Mouse (Mus musculus): Measurements from ENCODE around the gene Ap1g2.

The Ap1g2 gene

DNA sequence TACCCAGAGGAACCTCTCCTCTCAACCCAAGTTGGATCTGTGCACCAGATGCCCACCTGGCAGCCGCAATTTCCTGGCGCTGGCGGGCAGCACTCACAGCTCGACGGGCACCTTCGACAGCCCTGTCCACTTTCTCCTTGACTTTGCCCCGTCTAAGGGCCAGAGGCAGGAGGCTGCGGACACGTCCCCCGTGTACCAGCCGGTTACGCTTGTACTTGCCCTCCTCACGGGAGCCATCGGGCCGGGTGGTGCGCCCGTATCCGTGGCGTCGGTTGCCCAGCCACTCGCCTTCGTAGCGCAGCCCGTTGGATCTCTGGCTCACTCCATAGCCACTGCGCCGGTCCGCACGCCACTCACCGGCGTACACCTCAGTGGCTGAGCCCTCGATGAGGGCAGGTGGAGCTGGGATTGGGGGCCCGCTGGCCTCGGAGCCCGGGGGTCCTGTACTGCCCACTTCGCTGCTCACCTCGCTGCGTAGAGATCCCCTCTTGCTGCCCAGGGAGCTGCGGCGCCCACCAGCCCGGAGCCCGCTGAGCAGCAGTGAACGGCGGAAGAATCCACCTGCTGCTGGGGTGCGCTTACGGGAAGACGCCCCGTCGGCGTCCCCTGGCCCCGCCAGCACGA lies 7.1 kb upstream of the Ap1g2 start:
- peak; percentile 63 for DNase-seq

DNA sequence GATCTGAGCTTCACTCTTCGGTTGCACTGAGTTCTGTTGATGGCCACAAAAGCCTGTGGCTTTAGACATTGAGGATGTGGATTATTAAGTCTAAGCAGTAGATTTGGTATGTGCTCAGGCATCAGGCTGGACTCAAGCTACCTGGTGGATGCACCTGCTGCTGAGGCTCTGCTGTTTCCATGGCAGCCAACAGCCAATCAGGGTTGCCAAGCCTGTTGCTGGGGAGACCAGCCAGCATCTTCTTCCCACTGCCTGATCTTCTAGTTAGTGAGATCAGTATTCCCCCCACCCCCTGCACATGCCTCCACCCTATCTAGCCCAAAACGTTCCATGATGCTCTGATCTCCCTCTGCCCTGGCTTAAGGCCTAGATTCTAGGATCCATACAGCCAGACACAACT lies 5.3 kb upstream of the Ap1g2 start:
- peak; percentile 74 for DNase-seq

DNA sequence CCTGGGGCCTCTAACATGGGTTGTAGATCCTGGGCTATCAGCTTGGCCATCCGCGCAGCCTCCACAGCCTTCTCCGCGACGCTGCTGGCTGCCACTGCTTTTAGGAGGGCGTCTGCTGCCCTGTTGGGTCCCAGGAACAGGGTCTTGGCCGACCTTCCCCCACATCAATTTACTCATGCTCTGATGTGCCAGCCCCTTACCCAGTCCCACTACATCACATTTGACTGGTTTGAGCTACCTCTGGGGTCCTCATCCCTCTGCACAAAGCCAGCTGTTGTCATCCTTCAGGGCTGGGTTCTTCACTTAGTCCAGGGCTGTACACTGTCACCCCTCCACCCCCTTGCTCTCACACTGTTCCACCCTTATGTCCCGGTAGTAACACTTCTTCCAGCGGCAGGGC lies 3.7 kb upstream of the Ap1g2 start:
- peak; percentile 57 for DNase-seq

DNA sequence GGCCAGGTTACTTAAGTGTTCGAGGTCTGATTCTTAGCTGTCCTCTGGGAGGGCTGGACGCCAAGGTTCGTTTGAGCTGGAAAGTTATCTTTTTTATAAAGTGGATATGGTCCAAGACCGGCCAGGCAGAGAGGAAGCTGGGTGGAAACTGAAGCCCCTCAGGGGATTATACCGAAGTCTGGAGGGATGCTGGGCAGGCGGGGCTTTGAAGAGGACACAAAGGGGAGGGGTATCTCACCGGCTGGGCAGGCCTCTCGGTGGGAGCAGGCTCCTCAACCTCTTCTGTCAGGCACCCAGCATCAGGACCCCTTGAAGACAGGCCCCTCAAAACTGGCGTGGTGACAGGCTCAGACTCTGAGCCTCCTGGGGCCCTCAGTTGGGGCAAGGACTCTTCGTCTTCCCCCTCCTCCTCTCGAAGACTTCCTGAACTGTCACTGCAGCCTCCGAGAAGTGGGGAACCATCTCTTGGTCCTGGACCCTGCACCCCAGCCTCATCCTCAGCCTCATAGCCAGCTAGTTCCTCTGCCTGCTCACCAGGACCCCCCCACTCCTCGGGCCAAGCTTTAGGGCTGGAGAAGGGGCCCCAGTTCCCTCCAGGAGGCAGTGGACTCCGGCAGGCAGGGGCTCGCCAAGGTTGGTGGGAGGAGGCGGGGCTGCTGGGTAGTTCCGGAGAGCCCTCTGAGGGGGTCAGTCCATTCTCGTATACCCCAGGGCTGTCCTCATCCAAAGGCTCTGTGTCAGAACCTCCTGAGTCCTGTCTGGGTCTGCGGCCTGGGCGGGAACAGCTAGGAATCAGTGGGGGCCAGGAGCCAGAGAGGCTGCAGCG lies 2.9 kb upstream of the Ap1g2 start:
- DNase-seq, result peak; percentile 75

DNA sequence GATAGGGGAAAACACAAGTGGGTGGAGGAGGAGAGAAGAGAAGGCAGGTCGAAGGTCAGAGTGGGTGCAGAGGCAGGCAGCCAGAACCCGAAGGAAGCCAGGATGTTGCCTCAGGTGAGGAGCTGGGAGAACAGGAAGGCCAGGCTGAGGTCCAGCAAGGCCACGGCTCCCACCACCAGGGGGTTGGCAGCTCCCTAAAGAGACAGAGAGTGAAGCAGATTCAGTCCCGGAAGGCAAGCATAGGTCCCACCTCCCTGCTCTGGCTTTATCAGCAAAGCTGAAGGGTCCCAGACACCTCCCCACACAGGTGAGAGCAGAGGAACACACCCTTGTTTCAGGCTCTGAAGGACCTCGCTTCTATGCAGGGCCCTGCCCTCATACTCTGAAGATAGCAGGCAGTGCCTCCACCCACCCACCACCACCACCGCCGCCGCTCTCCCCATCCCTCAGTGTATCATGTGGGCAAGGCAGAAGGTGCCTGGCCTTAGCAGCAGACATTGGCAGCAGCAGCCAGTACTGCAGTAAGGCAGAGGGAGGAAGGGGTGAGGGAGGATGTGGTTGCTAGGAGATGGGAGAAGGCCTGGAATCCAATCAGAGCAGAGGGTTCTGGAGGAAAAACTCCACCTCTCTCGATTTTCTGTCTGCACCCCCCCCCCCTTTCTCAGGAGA lies 1.9 kb upstream of the Ap1g2 start:
- peak; percentile 85 for DNase-seq

DNA sequence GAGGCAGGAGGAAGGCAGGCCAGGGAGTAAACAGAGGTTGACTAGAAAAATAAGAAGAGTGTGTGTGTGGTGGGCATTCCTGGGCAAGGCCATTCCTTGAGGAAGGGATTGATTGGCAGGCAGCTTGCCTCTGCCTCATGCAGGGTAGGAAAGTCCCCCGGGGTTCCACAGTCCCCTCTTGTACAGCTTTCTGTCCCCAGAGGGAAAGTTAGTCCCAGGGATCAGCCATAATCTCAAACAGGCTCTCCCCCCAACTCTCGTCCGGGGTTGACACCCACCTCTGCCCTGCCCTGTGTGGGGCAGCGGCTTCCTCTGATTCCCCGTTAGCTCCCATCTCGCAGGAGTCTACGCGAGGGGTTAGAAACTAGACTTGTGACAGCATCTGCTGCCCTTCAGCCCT lies 597 bp upstream of the Ap1g2 start:
- peak; percentile 57 for DNase-seq

DNA sequence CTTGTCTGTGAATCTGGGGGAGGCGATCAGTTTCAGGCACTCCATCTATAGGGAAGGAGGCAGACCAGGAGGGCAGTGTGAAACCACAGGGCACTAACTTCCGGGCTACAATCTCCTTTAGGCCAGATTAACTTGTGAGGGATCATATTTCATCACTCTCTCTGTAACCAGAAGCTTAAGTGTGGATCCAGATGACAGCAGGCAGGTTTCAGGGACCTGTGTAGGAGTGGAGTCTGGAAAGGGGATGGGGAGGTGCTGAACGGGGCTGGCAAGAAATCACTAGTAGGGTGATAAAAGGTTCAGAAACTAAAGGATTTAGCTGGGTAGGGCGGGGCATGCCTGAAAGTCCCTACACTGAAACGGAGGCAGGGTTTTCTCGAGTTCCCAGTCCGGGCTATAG lies 1.0 kb downstream of the Ap1g2 start:
- DNase-seq, result no peak

DNA sequence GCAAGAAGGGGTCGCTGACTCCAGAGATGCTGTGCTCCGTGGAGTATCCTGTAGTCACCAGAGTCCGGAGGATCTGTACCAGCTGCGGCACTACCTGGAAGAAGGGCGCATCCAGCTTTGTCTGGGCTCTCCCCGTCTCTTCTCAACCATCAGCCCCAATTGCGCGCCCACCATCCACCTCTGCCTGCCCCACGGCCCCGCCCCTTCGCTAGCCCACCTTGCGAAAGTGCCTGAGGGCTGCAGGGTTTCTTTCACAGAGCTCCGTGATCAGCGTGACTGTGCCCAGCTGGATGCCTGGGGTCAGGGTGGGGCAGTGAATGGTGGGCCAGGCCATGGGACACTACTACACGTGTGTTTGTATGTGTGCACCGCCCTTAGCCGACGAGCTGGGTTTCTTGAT lies 2.0 kb downstream of the Ap1g2 start:
- no peak for DNase-seq

DNA sequence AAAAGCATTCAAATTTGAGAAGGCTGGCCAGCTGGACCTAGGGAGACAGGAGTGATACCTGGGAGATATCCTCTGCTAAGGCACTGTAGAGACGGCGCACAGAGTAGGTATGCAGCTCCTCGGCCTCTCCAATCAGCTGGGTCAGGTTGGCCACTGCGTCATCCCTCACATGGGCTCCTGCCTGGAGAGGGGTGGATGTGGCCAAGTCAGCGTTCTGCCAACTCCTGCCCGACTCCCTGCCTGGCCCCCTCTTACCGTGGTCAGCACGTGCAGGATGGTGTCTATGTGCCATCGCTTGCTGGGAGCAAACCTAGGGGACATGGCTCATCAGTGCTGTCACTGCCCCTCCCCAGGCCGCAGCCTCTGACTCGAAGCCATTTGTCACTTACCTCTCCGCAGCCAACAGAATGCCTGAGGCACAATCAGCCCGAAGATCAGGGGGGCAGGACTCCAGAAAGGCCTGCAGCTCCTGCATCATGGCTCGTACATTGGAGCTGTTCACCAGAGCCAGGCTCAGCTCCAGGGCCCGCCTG lies 4.1 kb downstream of the Ap1g2 start:
- DNase-seq, result peak; percentile 69

DNA sequence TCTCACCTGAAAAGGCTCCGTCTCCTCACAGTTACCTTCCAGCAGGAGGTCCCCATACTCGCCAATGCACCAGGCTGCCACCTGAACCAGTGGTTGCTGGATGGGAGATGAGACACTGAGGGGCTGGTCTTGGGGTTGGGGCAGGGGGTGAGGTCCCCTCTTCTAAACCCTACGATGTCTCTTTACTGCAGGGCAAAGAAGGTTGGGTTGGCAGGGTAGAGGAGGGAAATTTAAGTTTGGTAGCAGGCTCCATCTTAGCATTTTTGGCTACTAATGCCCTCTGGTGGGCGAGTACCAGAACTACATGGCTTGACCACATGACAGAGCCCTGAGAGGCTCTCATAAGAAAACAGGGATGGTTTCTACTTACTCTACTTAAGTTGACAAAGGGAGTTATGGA lies 4.8 kb downstream of the Ap1g2 start:
- peak; percentile 73 for DNase-seq

DNA sequence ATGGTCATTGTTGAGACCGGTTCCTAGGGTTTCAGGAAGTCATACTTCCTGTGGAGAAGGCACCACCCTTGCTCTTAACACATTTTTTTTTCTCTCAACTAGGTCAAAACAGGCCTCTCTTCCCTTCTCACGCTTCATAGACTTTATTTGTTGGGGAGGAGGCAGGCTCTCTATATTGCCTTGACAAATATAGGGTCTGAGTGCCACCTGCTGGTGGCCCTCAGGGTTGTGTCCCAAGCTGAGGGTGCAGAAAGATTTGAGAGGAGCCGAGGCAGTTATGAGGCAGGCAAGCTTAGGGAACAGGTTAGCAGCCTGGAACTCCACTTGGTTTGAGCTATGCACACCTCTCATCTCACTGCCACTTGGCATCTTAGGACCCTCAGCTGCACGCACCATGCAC lies 8.3 kb downstream of the Ap1g2 start:
- peak; percentile 48 for DNase-seq

DNA sequence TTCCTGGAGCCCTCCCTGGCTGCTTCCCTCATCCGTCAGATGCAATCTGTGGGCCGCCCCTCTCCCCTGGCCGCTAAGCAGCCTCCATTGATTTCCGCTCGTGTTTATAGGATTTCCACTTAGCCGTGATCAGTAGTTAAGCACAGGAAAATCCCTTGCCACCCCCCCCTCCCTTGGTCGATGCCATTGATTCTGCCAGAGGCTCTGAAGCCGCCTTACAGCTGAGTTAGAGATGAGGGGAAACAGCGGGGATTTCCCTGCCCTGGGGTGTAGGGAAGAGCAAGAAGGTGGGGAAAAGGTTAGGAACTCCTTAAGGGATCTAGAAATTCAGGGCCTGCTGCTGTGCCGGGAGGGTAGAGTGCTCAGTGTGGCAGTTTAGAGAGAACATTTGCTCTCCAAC lies 8.7 kb downstream of the Ap1g2 start:
- no peak for DNase-seq

DNA sequence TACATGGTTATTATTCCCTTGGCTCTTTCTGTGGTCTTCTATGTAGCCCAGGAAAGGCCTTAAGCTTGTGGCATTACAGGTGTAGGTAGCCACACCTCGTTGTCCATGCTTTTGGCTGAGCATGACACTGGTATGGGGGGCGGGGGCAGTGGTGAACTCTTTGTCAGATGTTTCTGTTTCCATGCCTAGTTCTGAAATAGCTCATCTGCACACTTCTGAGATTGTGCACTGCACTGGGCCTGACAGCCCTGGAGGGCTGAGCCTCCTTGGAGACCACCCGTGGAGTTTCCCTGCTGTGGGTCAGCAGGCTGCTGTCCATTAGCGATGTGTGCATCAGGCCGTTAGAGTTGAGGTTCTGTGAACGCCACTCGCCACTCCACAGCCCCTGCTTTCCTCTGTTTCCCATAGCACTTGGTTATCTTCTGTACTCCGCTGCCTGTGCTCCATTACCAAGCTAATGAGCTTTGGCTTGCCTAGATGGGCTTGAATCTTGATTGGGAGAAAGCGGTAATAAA lies 9.8 kb downstream of the Ap1g2 start:
- DNase-seq, result peak; percentile 43

DNA sequence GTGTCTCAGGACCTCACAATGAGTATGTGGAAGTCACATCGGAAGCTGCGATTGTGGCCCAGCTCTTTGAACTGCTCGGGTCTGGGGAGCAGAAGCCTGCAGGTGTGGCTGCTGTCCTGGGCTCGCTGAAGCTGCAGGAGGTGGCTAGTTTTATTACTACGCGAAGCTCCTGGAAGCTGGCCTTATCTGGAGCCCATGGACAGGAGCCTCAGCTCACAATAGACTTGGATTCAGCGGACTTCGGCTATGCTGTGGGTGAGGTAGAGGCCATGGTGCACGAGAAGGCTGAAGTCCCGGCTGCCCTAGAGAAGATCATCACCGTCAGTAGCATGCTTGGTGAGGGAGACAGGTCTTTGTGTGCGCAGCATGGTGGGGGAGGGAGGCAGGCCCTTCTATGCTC lies 10.7 kb downstream of the Ap1g2 start:
- no peak for DNase-seq

DNA sequence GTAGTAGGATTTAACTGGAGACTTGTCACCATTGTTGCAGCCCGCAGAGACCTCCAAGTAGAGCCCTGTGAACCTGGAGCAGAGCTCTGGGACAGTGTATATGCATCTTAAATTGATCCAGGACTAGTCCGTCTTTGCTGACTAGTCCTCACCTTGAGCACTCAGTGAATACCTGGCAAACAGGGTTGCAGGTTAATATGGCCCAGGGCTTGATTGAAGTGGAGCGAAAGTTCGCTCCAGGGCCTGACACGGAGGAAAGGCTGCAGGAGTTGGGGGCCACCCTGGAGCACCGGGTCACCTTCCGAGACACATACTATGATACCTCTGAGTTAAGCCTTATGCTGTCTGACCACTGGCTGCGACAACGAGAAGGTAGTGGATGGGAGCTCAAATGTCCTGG lies 11.1 kb downstream of the Ap1g2 start:
- no peak for DNase-seq

DNA sequence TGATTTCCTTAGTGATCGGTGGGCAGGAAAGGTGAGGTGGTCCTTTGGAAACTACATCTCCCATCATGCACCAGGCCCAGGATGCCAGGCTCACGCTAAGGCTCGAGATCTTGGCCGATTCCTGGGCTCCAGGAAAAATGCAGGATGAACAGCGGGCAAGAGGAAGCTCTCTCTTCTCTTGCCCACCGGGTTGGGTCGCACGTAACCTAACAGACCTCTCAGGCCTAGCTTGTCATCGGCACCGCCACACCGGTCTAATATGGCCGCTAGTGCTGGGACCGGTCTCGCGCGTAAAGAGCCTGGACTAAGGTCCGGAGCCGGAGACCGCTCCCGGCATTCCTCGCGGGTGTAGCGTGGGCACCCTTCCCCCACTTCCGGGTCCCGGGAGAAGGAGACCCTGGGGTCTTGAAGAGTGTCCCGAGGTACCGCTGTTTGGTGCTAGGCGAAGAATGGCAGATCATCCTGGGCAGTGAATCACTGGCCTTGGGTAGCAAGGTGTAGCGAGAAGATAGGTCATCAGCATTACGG lies 11.6 kb downstream of the Ap1g2 start, which contains the start of gene Thtpa:
TSS of gene Thtpa (plus strand) at position 81 of the 528 bp plus-strand sequence.
- DNase-seq, result peak; percentile 82

DNA sequence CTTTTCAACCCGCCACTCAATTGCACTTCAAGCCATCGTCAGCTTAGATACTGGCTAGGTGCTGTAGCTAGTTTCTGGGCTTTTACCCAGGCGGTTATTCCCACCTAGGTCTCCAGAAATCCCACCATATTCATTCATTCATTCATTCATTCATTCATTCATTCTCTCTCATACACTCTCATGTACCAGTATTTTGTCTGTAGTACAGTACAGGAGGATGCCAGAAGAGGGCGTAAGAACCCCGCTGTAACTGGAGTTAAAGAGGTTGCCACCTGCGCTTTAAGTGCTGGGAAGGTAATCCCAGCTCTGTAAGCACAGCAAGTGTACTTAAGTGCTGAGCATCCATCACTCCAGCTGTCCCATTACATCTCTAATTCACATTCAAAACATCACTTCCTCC lies 12.5 kb downstream of the Ap1g2 start:
- DNase-seq, result no peak

DNA sequence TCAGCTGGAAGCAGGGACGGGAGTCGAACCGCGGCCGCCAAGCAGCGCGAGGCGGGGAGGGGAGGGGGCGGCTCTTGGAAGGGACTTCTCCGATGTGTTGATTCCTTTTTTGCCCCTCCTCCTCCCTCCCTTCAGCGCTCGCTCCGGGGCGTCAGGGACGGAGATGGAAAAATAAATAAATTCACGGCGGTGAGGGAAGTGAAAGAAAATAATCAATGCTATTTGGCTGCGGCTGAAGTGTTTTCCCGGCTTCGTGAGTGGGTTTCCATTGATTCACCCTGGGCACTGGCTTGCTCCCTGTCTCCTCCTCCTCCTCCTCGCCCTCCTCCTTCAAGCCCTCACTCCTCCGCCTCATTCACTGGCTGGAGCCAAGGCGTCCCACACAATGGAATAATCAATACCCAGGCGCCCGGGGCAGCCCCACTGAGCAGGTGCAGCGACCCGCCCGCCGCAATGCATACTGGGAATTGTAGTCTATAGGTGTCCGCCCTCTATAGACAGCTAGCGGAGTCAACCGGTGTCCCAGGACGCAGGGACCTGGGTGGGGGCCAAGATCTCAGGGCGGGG lies 14.3 kb downstream of the Ap1g2 start, which contains the start of gene Zfhx2:
TSS of gene Zfhx2 (minus strand) at position 314 of the 567 bp plus-strand sequence.
- peak; percentile 97 for DNase-seq

DNA sequence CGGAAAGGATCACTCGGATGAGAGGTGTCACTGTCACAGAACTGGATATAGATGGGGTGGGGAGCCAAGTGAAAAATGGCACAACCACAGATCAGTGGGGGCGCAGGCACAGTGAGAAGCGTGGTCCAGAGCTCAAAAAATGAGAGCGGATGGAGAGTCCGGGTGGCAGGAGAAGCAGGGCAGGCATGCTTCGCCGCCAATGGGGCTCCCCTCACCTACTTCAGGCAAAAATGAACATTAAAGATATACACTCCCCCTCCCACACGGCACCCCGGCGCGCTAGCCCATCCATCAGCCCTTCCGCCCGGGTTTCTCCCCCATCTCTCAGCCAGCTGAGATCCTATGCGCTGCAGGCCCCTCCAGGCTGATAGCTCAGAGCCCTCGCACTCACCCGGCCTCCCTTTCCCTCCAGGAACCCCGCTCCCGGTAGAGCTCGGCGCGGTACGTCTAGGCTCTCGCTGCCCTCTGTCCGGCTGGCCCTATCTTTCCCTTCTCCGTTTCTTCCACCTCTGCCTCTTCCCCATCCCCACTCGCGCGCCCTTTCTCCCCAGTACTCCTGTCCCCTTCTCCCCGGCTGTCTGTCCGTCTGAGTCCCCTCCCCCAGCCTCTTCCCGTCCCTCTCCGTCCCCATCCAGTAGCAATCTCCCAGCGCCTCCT lies 15.1 kb downstream of the Ap1g2 start:
- peak; percentile 68 for DNase-seq

DNA sequence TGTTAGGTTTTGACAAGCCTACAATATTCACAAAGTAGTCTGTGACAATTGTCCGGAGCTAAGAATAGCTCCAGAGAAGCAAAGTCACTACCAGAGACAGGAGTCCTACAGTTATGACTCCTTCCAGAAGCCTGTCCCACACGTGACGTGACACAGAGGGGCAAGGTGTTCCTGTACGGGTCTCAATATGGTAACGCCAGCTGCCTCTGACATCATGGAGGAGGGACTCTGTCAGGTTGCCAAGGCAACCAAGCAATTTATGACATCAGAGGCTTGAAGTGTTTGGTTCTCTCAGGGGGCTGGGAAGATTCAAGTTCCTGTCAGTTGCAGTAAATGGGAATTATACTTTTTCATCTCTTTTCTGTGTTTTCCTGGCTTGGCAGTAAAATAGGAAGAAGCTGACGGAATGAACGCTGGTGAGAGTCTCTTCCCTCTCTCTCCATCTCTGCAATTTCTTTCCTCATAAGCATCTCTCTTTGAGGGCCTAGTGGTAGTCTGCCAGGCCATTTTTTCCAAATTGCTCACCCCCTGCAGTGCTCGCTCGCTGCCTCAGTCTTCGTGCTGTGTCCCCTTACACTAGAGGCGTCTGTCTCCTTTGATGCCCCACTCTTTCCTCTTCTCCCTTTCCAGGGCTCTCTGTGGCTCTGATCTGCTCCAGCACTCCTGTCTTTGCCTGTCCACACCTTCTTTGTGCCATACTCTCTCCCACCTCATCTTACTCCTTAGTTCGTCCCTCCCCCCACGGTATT lies 17.0 kb downstream of the Ap1g2 start:
- peak; percentile 69 for DNase-seq

DNA sequence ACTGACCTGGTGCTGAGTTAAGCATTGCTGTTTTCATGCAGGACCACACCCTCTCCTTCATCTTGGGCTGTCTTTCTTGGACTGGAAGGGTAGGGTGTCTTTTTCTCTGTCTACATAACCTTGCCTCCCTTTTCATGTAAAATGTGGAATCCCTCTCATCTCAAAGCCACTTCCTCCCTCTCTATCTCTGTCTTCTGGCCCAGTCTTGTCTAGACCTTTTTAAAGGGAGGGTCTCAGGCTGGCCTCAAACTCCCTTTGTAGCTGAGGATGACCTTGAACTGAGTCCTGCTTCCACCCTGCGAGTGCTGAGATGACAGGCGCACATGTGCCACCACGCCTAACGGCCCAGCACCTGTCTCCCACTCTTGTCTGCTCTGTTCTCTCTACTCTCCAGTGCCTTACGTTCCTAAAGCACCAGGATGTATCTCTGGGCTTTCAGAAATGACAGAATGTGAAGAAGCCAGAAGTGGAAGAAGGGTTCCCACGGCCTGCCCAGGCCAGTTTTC lies 20.3 kb downstream of the Ap1g2 start:
- no peak for DNase-seq
